Mouse (Mus musculus): ENCODE measurements around the gene Atp6v0a1.
A peak's percentile ranks its signal among the peaks of the same experiment; 100 is the strongest.

DNA sequence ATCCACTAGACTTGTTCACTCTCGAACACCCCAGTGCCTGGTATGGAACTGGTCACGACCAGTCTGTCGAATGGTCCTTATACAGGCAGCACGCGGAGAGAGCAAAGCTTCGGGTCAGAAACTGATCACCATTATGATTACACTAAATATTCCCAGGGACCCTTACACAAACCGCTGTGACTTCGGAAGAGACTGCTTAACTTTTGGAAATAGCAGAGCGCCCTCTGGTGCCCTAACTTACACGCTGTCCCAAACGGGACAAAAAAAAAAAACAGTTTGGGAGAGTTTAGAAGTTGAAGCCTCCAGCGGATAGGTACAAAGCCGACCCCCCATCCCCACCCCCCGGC, 49.8 kb upstream of the Atp6v0a1 start:
- TF ChIP-seq POLR2A (IDR thresholded peaks at IDR 0.05; ENCODE audit: borderline replicate concordance, insufficient read depth, low read length) (no peak), CTCF (IDR thresholded peaks at IDR 0.05; ENCODE audit: borderline replicate concordance, insufficient read depth, low read depth, low read length) (peak; percentile 64; the same call in 1 of the 2 replicates)
